Mouse (Mus musculus): ENCODE measurements around the gene Gal3st4. TPM values are rescaled to one million over a fixed set of nuclear protein-coding genes. Genes with fewer than 3 reads are reported as not detected.

The Gal3st4 gene
- polyA plus RNA-seq, 1 experiment, result 0.63 TPM

- peak; percentile 22 for DNase-seq (ENCODE audit: low read depth)
- TF ChIP-seq POLR2A (IDR thresholded peaks at IDR 0.05; ENCODE audit: borderline replicate concordance, extremely low read depth, insufficient read depth, insufficient read length, poor library complexity, severe bottlenecking), result no peak
- TF ChIP-seq CTCF (IDR thresholded peaks at IDR 0.05; ENCODE audit: borderline replicate concordance, extremely low read depth, insufficient read depth, insufficient read length), result no peak
Measured at GRCm38 (mm10) chr5:138277994-138278393, 5.4 kb upstream of the Gal3st4 start.

- DNase-seq (ENCODE audit: low read depth), result peak; percentile 60
- no peak for TF ChIP-seq CTCF (IDR thresholded peaks at IDR 0.05; ENCODE audit: borderline replicate concordance, extremely low read depth, insufficient read depth, insufficient read length)
- TF ChIP-seq POLR2A (IDR thresholded peaks at IDR 0.05; ENCODE audit: borderline replicate concordance, extremely low read depth, insufficient read depth, insufficient read length, poor library complexity, severe bottlenecking), result no peak
Measured at GRCm38 (mm10) chr5:138275216-138276050, 2.8 kb upstream of the Gal3st4 start.

- no peak for DNase-seq (ENCODE audit: low read depth)
- no peak for TF ChIP-seq CTCF (IDR thresholded peaks at IDR 0.05; ENCODE audit: borderline replicate concordance, extremely low read depth, insufficient read depth, insufficient read length)
- TF ChIP-seq POLR2A (IDR thresholded peaks at IDR 0.05; ENCODE audit: borderline replicate concordance, extremely low read depth, insufficient read depth, insufficient read length, poor library complexity, severe bottlenecking), result no peak
Measured at GRCm38 (mm10) chr5:138274186-138274585, 1.5 kb upstream of the Gal3st4 start.

- TF ChIP-seq POLR2A (IDR thresholded peaks at IDR 0.05; ENCODE audit: borderline replicate concordance, extremely low read depth, insufficient read depth, insufficient read length, poor library complexity, severe bottlenecking), result no peak
- TF ChIP-seq CTCF (IDR thresholded peaks at IDR 0.05; ENCODE audit: borderline replicate concordance, extremely low read depth, insufficient read depth, insufficient read length), result no peak
- DNase-seq (ENCODE audit: low read depth), result no peak
Measured at GRCm38 (mm10) chr5:138271232-138271631, 1.4 kb downstream of the Gal3st4 start.

GRCm38 (mm10) chr5:138268980-138269379 is 3.7 kb downstream of the Gal3st4 start:
- DNase-seq (ENCODE audit: low read depth), result no peak
- TF ChIP-seq POLR2A (IDR thresholded peaks at IDR 0.05; ENCODE audit: borderline replicate concordance, extremely low read depth, insufficient read depth, insufficient read length, poor library complexity, severe bottlenecking) (no peak), CTCF (IDR thresholded peaks at IDR 0.05; ENCODE audit: borderline replicate concordance, extremely low read depth, insufficient read depth, insufficient read length) (no peak)

- no peak for DNase-seq (ENCODE audit: low read depth)
- TF ChIP-seq CTCF (IDR thresholded peaks at IDR 0.05; ENCODE audit: borderline replicate concordance, extremely low read depth, insufficient read depth, insufficient read length) (no peak), POLR2A (IDR thresholded peaks at IDR 0.05; ENCODE audit: borderline replicate concordance, extremely low read depth, insufficient read depth, insufficient read length, poor library complexity, severe bottlenecking) (no peak)
Measured at GRCm38 (mm10) chr5:138267114-138267513, 5.5 kb downstream of the Gal3st4 start.

- TF ChIP-seq CTCF (IDR thresholded peaks at IDR 0.05; ENCODE audit: borderline replicate concordance, extremely low read depth, insufficient read depth, insufficient read length) (no peak), POLR2A (IDR thresholded peaks at IDR 0.05; ENCODE audit: borderline replicate concordance, extremely low read depth, insufficient read depth, insufficient read length, poor library complexity, severe bottlenecking) (no peak)
- DNase-seq (ENCODE audit: low read depth), result no peak
Measured at GRCm38 (mm10) chr5:138265712-138266111, 6.9 kb downstream of the Gal3st4 start.

GRCm38 (mm10) chr5:138264207-138264578 is 8.4 kb downstream of the Gal3st4 start:
- no peak for TF ChIP-seq POLR2A (IDR thresholded peaks at IDR 0.05; ENCODE audit: borderline replicate concordance, extremely low read depth, insufficient read depth, insufficient read length, poor library complexity, severe bottlenecking)
- TF ChIP-seq CTCF (IDR thresholded peaks at IDR 0.05; ENCODE audit: borderline replicate concordance, extremely low read depth, insufficient read depth, insufficient read length), result no peak
- DNase-seq (ENCODE audit: low read depth), result no peak

GRCm38 (mm10) chr5:138263260-138264206 is 9.1 kb downstream of the Gal3st4 start, which contains the start of gene BC037034:
Gene BC037034, minus strand, starts transcription at chr5:138264033.
- TF ChIP-seq CTCF (IDR thresholded peaks at IDR 0.05; ENCODE audit: borderline replicate concordance, extremely low read depth, insufficient read depth, insufficient read length) (no peak), POLR2A (IDR thresholded peaks at IDR 0.05; ENCODE audit: borderline replicate concordance, extremely low read depth, insufficient read depth, insufficient read length, poor library complexity, severe bottlenecking) (peak; percentile 72; the same call in 1 of the 2 replicates)
- peak; percentile 95 for DNase-seq (ENCODE audit: low read depth)

- TF ChIP-seq POLR2A (IDR thresholded peaks at IDR 0.05; ENCODE audit: borderline replicate concordance, extremely low read depth, insufficient read depth, insufficient read length, poor library complexity, severe bottlenecking) (no peak), CTCF (IDR thresholded peaks at IDR 0.05; ENCODE audit: borderline replicate concordance, extremely low read depth, insufficient read depth, insufficient read length) (no peak)
- no peak for DNase-seq (ENCODE audit: low read depth)
Measured at GRCm38 (mm10) chr5:138262582-138263240, 9.9 kb downstream of the Gal3st4 start.

- no peak for DNase-seq (ENCODE audit: low read depth)
- TF ChIP-seq POLR2A (IDR thresholded peaks at IDR 0.05; ENCODE audit: borderline replicate concordance, extremely low read depth, insufficient read depth, insufficient read length, poor library complexity, severe bottlenecking), result no peak
- TF ChIP-seq CTCF (IDR thresholded peaks at IDR 0.05; ENCODE audit: borderline replicate concordance, extremely low read depth, insufficient read depth, insufficient read length), result no peak
Measured at GRCm38 (mm10) chr5:138262001-138262400, 10.6 kb downstream of the Gal3st4 start.

Data from brain, embryonic 14.5 days (tissue).